Mouse (Mus musculus) bone marrow macrophage, adult 2 months (primary cell): ENCODE measurements around the gene Ptk6.

Source experiments
- CTCF ChIP-seq: IDR thresholded peaks from 2 replicates; pipeline ENCODE4 v1.5.1; 2012; ENCODE audit warnings: low read depth, mild to moderate bottlenecking, low read length, moderate library complexity
- POLR2A ChIP-seq: IDR thresholded peaks from 2 replicates; pipeline ENCODE4 v1.6.1; 2012; ENCODE audit warnings: mild to moderate bottlenecking, low read depth, low read length, borderline replicate concordance

GRCm38 (mm10) chr2:181240806-181241440 lies 38.3 kb upstream of the Ptk6 start:
- TF ChIP-seq CTCF = no peak
- no peak for TF ChIP-seq POLR2A
